Mouse (Mus musculus) left cerebral cortex, adult 11 months (tissue): ENCODE measurements around the gene Pou4f1.

Source experiments
- DNase-seq: peaks from one replicate; pipeline ENCODE4 v3.0.0; 2022; ENCODE audit warnings: low spot score

Pou4f1 gene

GRCm38 (mm10) chr14:104456976-104457375 lies 10.8 kb downstream of the Pou4f1 start:
- DNase-seq, result no peak

- no peak for DNase-seq
These were observed 14.0 kb downstream of the Pou4f1 start for GRCm38 (mm10) chr14:104453824-104454223.

- DNase-seq, result no peak
These were observed 33.5 kb downstream of the Pou4f1 start for GRCm38 (mm10) chr14:104434293-104434692.

- no peak for DNase-seq
These were observed 37.0 kb downstream of the Pou4f1 start for GRCm38 (mm10) chr14:104430819-104431218.

GRCm38 (mm10) chr14:104423688-104424470 lies 43.9 kb downstream of the Pou4f1 start:
- no peak for DNase-seq
